Mouse (Mus musculus) embryonic facial prominence, embryonic 11.5 days (tissue): ENCODE results near the gene Donson. TPM values are rescaled to one million over a fixed set of nuclear protein-coding genes. Genes with fewer than 3 reads are reported as not detected.

Experiments used
- ATAC-seq: fragments of 200-750 bp; cut with Nextera tagmentation; replicated peaks from 2 replicates; pipeline ENCODE4 v1.8.0; 2017; ENCODE audit warnings: low read depth; ENCODE audit not compliant: insufficient number of reproducible peaks, low FRiP score, low TSS enrichment
- DNase-seq: peaks from one replicate; pipeline ENCODE4 v3.0.0-alpha.2; 2015; ENCODE audit warnings: low spot score
- H3K27ac ChIP-seq: fragments of 300-500 bp; sonication (generic); replicated peaks from 2 replicates; pipeline ENCODE4 v1.5.1; 2014; ENCODE audit warnings: mild to moderate bottlenecking, low read depth, low read length, control low read depth
- H3K27me3 ChIP-seq: fragments of 300-500 bp; sonication (generic); 2 replicates; pipeline ENCODE4 v1.6.1; 2014; ENCODE audit warnings: mild to moderate bottlenecking, low read length, moderate library complexity, mixed read lengths; ENCODE audit not compliant: control insufficient read depth, insufficient read depth
- H3K36me3 ChIP-seq: fragments of 300-500 bp; sonication (generic); replicated peaks from 2 replicates; pipeline ENCODE4 v1.6.1; 2014; ENCODE audit warnings: low read depth, mild to moderate bottlenecking, low read length, moderate library complexity, mixed read lengths; ENCODE audit not compliant: control insufficient read depth, insufficient read depth
- H3K4me1 ChIP-seq: fragments of 300-500 bp; sonication (generic); 2 replicates; pipeline ENCODE4 v1.6.1; 2014; ENCODE audit warnings: low read length, mixed read lengths; ENCODE audit not compliant: control insufficient read depth, insufficient read depth
- H3K4me2 ChIP-seq: fragments of 300-500 bp; sonication (generic); 2 replicates; pipeline ENCODE4 v1.6.1; 2014; ENCODE audit warnings: low read depth, mild to moderate bottlenecking, control low read depth, low read length, moderate library complexity
- H3K4me3 ChIP-seq: fragments of 300-500 bp; sonication (generic); 2 replicates; pipeline ENCODE4 v1.5.1; 2014; ENCODE audit warnings: low read depth, low read length, control low read depth
- H3K9ac ChIP-seq: fragments of 300-500 bp; sonication (generic); replicated peaks from 2 replicates; pipeline ENCODE4 v1.6.1; 2014; ENCODE audit warnings: mild to moderate bottlenecking, control low read depth, low read length
- H3K9me3 ChIP-seq: fragments of 300-500 bp; sonication (generic); replicated peaks from 2 replicates; pipeline ENCODE4 v1.6.1; 2016; ENCODE audit warnings: mild to moderate bottlenecking, low read length, inconsistent platforms, mixed read lengths; ENCODE audit not compliant: control insufficient read depth
- WGBS: fragments of 180-500 bp; shearing (Covaris S2); extraction: QIAGEN DNeasy Blood & Tissue Kit; methylation state at CpG from one replicate; pipeline ENCODE4 v1.1.7; 2014; 5-methylcytosine and 5-hydroxymethylcytosine counted together
- polyA plus RNA-seq: library from polyadenylated mRNA; unstranded; fragments of >200 nt; fragmentation: Nextera tagmentation; extraction: Ambion mirVana; gene quantifications from 2 replicates; pipeline ENCODE4 v1.2.1, GENCODE M21; 2014

Gene Donson
- polyA plus RNA-seq, 1 experiment from 2014 or later: 36.7 TPM

- Histone ChIP-seq H3K27me3 (no peaks in the 10 kb centered on the region), H3K9ac (no peak overlapping the region), H3K9me3 (no peaks in the 10 kb centered on the region), H3K27ac (no peak overlapping the region), H3K4me2 (no peak overlapping the region), H3K36me3 (peaks cover 61% of the 10 kb centered on the region), H3K4me3 (no peak overlapping the region), H3K4me1 (no peaks in the 10 kb centered on the region)
- DNase-seq: no peak
- ATAC-seq: no peak
- 97% methylated on average over 5 of the region's 5 CpGs for WGBS
Observed at GRCm38 (mm10) chr16:91658471-91658870, 30.1 kb downstream of the Donson start.

- peaks cover 61% of the 10 kb centered on the region for H3K36me3 ChIP-seq
- WGBS: 99% methylated on average over 17 of the region's 17 CpGs
- H3K27me3 ChIP-seq: no peaks in the 10 kb centered on the region
- no peak overlapping the region for H3K9ac ChIP-seq
- H3K4me1 ChIP-seq: no peaks in the 10 kb centered on the region
- H3K4me3 ChIP-seq: no peak overlapping the region
- H3K9me3 ChIP-seq: no peaks in the 10 kb centered on the region
- no peak overlapping the region for H3K4me2 ChIP-seq
- DNase-seq (no peak), ATAC-seq (no peak)
- H3K27ac ChIP-seq: no peak overlapping the region
Observed at GRCm38 (mm10) chr16:91657285-91657684, 31.3 kb downstream of the Donson start.

GRCm38 (mm10) chr16:91655285-91655684, 33.3 kb downstream of the Donson start:
- H3K4me3 ChIP-seq: no peak overlapping the region
- 98% methylated on average over 9 of the region's 9 CpGs for WGBS
- no peaks in the 10 kb centered on the region for H3K4me1 ChIP-seq
- no peak overlapping the region for H3K9ac ChIP-seq
- DNase-seq (no peak), ATAC-seq (no peak)
- H3K27ac ChIP-seq: no peak overlapping the region
- no peak overlapping the region for H3K4me2 ChIP-seq
- H3K36me3 ChIP-seq: peaks cover 59% of the 10 kb centered on the region
- no peaks in the 10 kb centered on the region for H3K27me3 ChIP-seq
- H3K9me3 ChIP-seq: no peaks in the 10 kb centered on the region

GRCm38 (mm10) chr16:91652191-91652590, 36.4 kb downstream of the Donson start:
- Histone ChIP-seq H3K9ac (no peak overlapping the region), H3K4me1 (no peaks in the 10 kb centered on the region), H3K9me3 (no peaks in the 10 kb centered on the region), H3K27me3 (no peaks in the 10 kb centered on the region), H3K4me3 (no peak overlapping the region), H3K27ac (no peak overlapping the region), H3K36me3 (peaks cover 28% of the 10 kb centered on the region), H3K4me2 (no peak overlapping the region)
- DNase-seq (no peak), ATAC-seq (no peak)
- WGBS: 91% methylated on average over 3 of the region's 3 CpGs

GRCm38 (mm10) chr16:91649781-91650180, 38.8 kb downstream of the Donson start:
- ATAC-seq (no peak), DNase-seq (no peak)
- peaks cover 5% of the 10 kb centered on the region for H3K36me3 ChIP-seq
- H3K9me3 ChIP-seq: no peaks in the 10 kb centered on the region
- no peak overlapping the region for H3K4me2 ChIP-seq
- H3K27ac ChIP-seq: no peak overlapping the region
- no peak overlapping the region for H3K9ac ChIP-seq
- no peaks in the 10 kb centered on the region for H3K4me1 ChIP-seq
- H3K27me3 ChIP-seq: no peaks in the 10 kb centered on the region
- no peak overlapping the region for H3K4me3 ChIP-seq

- Histone ChIP-seq H3K27me3 (no peaks in the 10 kb centered on the region), H3K9ac (peak overlapping the region; percentile 25; the same call in 1 of the 2 replicates), H3K4me1 (no peaks in the 10 kb centered on the region), H3K9me3 (no peaks in the 10 kb centered on the region), H3K27ac (no peak overlapping the region), H3K36me3 (peaks cover 3% of the 10 kb centered on the region; the same call in 1 of the 2 replicates), H3K4me3 (peak overlapping the region; percentile 26), H3K4me2 (peak overlapping the region; percentile 50)
- WGBS: 68% methylated on average over 3 of the region's 3 CpGs
- ATAC-seq (no peak), DNase-seq (no peak)
Observed at GRCm38 (mm10) chr16:91649246-91649645, 39.3 kb downstream of the Donson start.

- H3K9me3 ChIP-seq: no peaks in the 10 kb centered on the region
- H3K9ac ChIP-seq: peak overlapping the region; percentile 85
- peak; percentile 66 for ATAC-seq
- no peaks in the 10 kb centered on the region for H3K4me1 ChIP-seq
- peak; percentile 80 for DNase-seq
- peak overlapping the region; percentile 47 for H3K4me2 ChIP-seq
- H3K4me3 ChIP-seq: peak overlapping the region; percentile 85
- WGBS: under 1% methylated on average over 24 of the region's 25 CpGs
- H3K27ac ChIP-seq: peak overlapping the region; percentile 96
- no peaks in the 10 kb centered on the region for H3K27me3 ChIP-seq
- H3K36me3 ChIP-seq: peaks cover 3% of the 10 kb centered on the region; the same call in 1 of the 2 replicates
Observed at GRCm38 (mm10) chr16:91648220-91648550, 40.4 kb downstream of the Donson start.

DNA sequence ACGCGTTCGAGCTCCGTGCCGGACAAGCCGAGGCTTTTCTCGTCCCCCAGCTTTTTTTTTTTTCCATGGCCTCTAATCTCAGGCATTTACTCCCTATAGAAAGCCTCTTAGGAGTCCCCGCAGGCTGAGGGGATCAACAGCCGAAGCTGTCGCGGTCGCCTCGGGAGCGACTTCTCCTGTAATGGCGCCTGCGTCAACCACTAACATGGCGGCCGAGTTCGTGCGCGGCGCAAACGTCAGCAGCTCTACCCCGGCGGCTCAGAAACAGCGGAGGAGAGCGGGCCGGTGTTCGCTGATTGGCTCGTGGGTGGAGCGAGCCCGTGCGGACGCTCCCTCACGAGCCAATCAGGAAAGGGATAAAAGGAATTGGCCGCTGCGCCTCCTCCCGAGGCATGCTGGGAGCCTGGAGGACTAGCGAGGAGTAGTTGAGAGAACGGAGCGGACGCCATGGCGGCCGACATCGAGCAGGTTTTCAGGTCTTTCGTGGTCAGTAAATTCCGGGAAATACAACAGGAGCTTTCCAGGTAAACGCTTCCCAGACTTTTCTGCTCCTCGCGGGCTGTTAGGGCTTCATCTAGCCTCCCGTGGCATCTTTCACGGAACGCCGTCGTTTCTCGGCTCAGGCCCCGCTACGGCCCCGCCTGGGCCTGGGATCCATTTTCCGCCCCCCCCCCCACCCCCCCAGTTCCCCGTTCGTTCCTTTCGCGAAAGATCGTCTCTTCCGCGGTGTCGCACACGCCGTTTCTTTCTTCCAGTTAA, 40.9 kb downstream of the Donson start, which contains the start of gene Son:
Gene Son (plus strand): TSS at position 46 of the 759 bp plus-strand sequence.
- Histone ChIP-seq H3K9me3 (no peaks in the 10 kb centered on the region), H3K4me3 (peak within 1 kb of the TSS; percentile 85), H3K27ac (peak within 1 kb of the TSS; percentile 96), H3K9ac (peak within 1 kb of the TSS; percentile 85), H3K4me1 (no peaks in the 10 kb centered on the region), H3K4me2 (peak within 1 kb of the TSS; percentile 87), H3K36me3 (peaks cover 3% of the 10 kb centered on the region; the same call in 1 of the 2 replicates), H3K27me3 (no peaks in the 10 kb centered on the region)
- DNase-seq (peak; percentile 98), ATAC-seq (peak; percentile 94)
- under 1% methylated on average over 70 of the region's 70 CpGs for WGBS
